Mouse (Mus musculus): Measurements from ENCODE around the gene Gm5737. TPM values are rescaled to one million over a fixed set of nuclear protein-coding genes. Genes with fewer than 3 reads are reported as not detected.

The Gm5737 gene
- polyA plus RNA-seq, 1 experiment from 2014 or later = not detected

- whole genome bisulfite sequencing = 50% methylated on average over 3 of the region's 3 CpGs
- Histone ChIP-seq H3K36me3 (ENCODE audit: insufficient read depth, low read length) (no peaks in the 10 kb centered on the region), H3K4me1 (ENCODE audit: insufficient read depth, low read depth, low read length) (peaks cover 24% of the 10 kb centered on the region; the same call in 1 of the 2 replicates), H3K9ac (replicated peaks; ENCODE audit: low read depth) (no peak overlapping the region), H3K9me3 (ENCODE audit: low read length) (no peaks in the 10 kb centered on the region), H3K27me3 (replicated peaks; ENCODE audit: insufficient read depth, low read length) (no peaks in the 10 kb centered on the region), H3K4me3 (ENCODE audit: low read depth, low read length) (no peak overlapping the region), H3K4me2 (replicated peaks; ENCODE audit: low read depth, low read length) (no peak overlapping the region), H3K27ac (ENCODE audit: low read length) (no peak overlapping the region)
- TF ChIP-seq EP300 (IDR thresholded peaks at IDR 0.05) = no peak
- no peak for TF ChIP-seq CTCF (IDR thresholded peaks at IDR 0.05)
- DNase-seq (ENCODE audit: low spot score) (no peak), ATAC-seq (no peak)
Measured at GRCm38 (mm10) chr7:120862196-120862595, 50.0 kb downstream of the Gm5737 start.

GRCm38 (mm10) chr7:120862626-120863025, 50.5 kb downstream of the Gm5737 start:
- ATAC-seq (no peak), DNase-seq (ENCODE audit: low spot score) (no peak)
- no peak overlapping the region for H3K4me2 ChIP-seq (replicated peaks; ENCODE audit: low read depth, low read length)
- peaks cover 24% of the 10 kb centered on the region; the same call in 1 of the 2 replicates for H3K4me1 ChIP-seq (ENCODE audit: insufficient read depth, low read depth, low read length)
- H3K9ac ChIP-seq (replicated peaks; ENCODE audit: low read depth) = no peak overlapping the region
- no peaks in the 10 kb centered on the region for H3K27me3 ChIP-seq (replicated peaks; ENCODE audit: insufficient read depth, low read length)
- WGBS = 76% methylated on average over 7 of the region's 7 CpGs
- TF ChIP-seq EP300 (IDR thresholded peaks at IDR 0.05) = no peak
- TF ChIP-seq CTCF (IDR thresholded peaks at IDR 0.05) = no peak
- H3K9me3 ChIP-seq (ENCODE audit: low read length) = no peaks in the 10 kb centered on the region
- no peak overlapping the region for H3K4me3 ChIP-seq (ENCODE audit: low read depth, low read length)
- no peaks in the 10 kb centered on the region for H3K36me3 ChIP-seq (ENCODE audit: insufficient read depth, low read length)
- H3K27ac ChIP-seq (ENCODE audit: low read length) = no peak overlapping the region

GRCm38 (mm10) chr7:120863476-120863875, 51.3 kb downstream of the Gm5737 start:
- Histone ChIP-seq H3K27ac (ENCODE audit: low read length) (no peak overlapping the region), H3K36me3 (ENCODE audit: insufficient read depth, low read length) (no peaks in the 10 kb centered on the region), H3K4me3 (ENCODE audit: low read depth, low read length) (no peak overlapping the region), H3K27me3 (replicated peaks; ENCODE audit: insufficient read depth, low read length) (no peaks in the 10 kb centered on the region), H3K9me3 (ENCODE audit: low read length) (no peaks in the 10 kb centered on the region), H3K4me2 (replicated peaks; ENCODE audit: low read depth, low read length) (no peak overlapping the region), H3K4me1 (ENCODE audit: insufficient read depth, low read depth, low read length) (peaks cover 24% of the 10 kb centered on the region; the same call in 1 of the 2 replicates), H3K9ac (replicated peaks; ENCODE audit: low read depth) (no peak overlapping the region)
- no peak for ATAC-seq
- DNase-seq (ENCODE audit: low spot score) = no peak
- TF ChIP-seq CTCF (IDR thresholded peaks at IDR 0.05) (no peak), EP300 (IDR thresholded peaks at IDR 0.05) (no peak)
- 47% methylated on average over 5 of the region's 5 CpGs for WGBS

GRCm38 (mm10) chr7:120865100-120865499, 52.9 kb downstream of the Gm5737 start:
- peak overlapping the region; percentile 46 for H3K4me2 ChIP-seq (replicated peaks; ENCODE audit: low read depth, low read length)
- H3K27ac ChIP-seq (ENCODE audit: low read length) = peak overlapping the region; percentile 82
- no peaks in the 10 kb centered on the region for H3K9me3 ChIP-seq (ENCODE audit: low read length)
- H3K9ac ChIP-seq (replicated peaks; ENCODE audit: low read depth) = no peak overlapping the region
- H3K4me3 ChIP-seq (ENCODE audit: low read depth, low read length) = no peak overlapping the region
- DNase-seq (ENCODE audit: low spot score) (peak; percentile 73), ATAC-seq (peak; percentile 76)
- H3K27me3 ChIP-seq (replicated peaks; ENCODE audit: insufficient read depth, low read length) = no peaks in the 10 kb centered on the region
- TF ChIP-seq CTCF (IDR thresholded peaks at IDR 0.05) = no peak
- TF ChIP-seq EP300 (IDR thresholded peaks at IDR 0.05) = 0 out of 2 replicates have a peak, but pooled peaks have one; percentile 18
- peaks cover 32% of the 10 kb centered on the region; the same call in 1 of the 2 replicates for H3K4me1 ChIP-seq (ENCODE audit: insufficient read depth, low read depth, low read length)
- WGBS = 3% methylated on average over 7 of the region's 7 CpGs
- no peaks in the 10 kb centered on the region for H3K36me3 ChIP-seq (ENCODE audit: insufficient read depth, low read length)

GRCm38 (mm10) chr7:120865832-120866231, 53.7 kb downstream of the Gm5737 start:
- H3K27me3 ChIP-seq (replicated peaks; ENCODE audit: insufficient read depth, low read length) = no peaks in the 10 kb centered on the region
- H3K36me3 ChIP-seq (ENCODE audit: insufficient read depth, low read length) = no peaks in the 10 kb centered on the region
- DNase-seq (ENCODE audit: low spot score) (peak; percentile 84), ATAC-seq (peak; percentile 82)
- peak overlapping the region; percentile 82 for H3K27ac ChIP-seq (ENCODE audit: low read length)
- H3K9ac ChIP-seq (replicated peaks; ENCODE audit: low read depth) = no peak overlapping the region; the same call in 1 of the 2 replicates
- H3K4me3 ChIP-seq (ENCODE audit: low read depth, low read length) = no peak overlapping the region; the same call in 1 of the 2 replicates
- H3K9me3 ChIP-seq (ENCODE audit: low read length) = no peaks in the 10 kb centered on the region
- H3K4me2 ChIP-seq (replicated peaks; ENCODE audit: low read depth, low read length) = no peak overlapping the region
- WGBS = 38% methylated on average over 4 of the region's 4 CpGs
- peak; percentile 32; the same call in 1 of the 2 replicates for TF ChIP-seq EP300 (IDR thresholded peaks at IDR 0.05)
- no peak for TF ChIP-seq CTCF (IDR thresholded peaks at IDR 0.05)
- peaks cover 39% of the 10 kb centered on the region; the same call in 1 of the 2 replicates for H3K4me1 ChIP-seq (ENCODE audit: insufficient read depth, low read depth, low read length)

GRCm38 (mm10) chr7:120866684-120867083, 54.5 kb downstream of the Gm5737 start:
- Histone ChIP-seq H3K9ac (replicated peaks; ENCODE audit: low read depth) (no peak overlapping the region), H3K4me1 (ENCODE audit: insufficient read depth, low read depth, low read length) (peaks cover 38% of the 10 kb centered on the region; the same call in 1 of the 2 replicates), H3K4me3 (ENCODE audit: low read depth, low read length) (no peak overlapping the region), H3K36me3 (ENCODE audit: insufficient read depth, low read length) (no peaks in the 10 kb centered on the region), H3K27me3 (replicated peaks; ENCODE audit: insufficient read depth, low read length) (no peaks in the 10 kb centered on the region), H3K4me2 (replicated peaks; ENCODE audit: low read depth, low read length) (no peak overlapping the region), H3K27ac (ENCODE audit: low read length) (peak overlapping the region; percentile 82; the same call in 1 of the 2 replicates), H3K9me3 (ENCODE audit: low read length) (no peaks in the 10 kb centered on the region)
- WGBS = 65% methylated on average over 2 of the region's 2 CpGs
- no peak for DNase-seq (ENCODE audit: low spot score)
- TF ChIP-seq CTCF (IDR thresholded peaks at IDR 0.05) = no peak
- no peak for TF ChIP-seq EP300 (IDR thresholded peaks at IDR 0.05)
- no peak for ATAC-seq

Measured in lung, postnatal 0 days (tissue).